Comparison of ENCODE assay signal across 8 mouse cellular contexts in the genomic region with DNA sequence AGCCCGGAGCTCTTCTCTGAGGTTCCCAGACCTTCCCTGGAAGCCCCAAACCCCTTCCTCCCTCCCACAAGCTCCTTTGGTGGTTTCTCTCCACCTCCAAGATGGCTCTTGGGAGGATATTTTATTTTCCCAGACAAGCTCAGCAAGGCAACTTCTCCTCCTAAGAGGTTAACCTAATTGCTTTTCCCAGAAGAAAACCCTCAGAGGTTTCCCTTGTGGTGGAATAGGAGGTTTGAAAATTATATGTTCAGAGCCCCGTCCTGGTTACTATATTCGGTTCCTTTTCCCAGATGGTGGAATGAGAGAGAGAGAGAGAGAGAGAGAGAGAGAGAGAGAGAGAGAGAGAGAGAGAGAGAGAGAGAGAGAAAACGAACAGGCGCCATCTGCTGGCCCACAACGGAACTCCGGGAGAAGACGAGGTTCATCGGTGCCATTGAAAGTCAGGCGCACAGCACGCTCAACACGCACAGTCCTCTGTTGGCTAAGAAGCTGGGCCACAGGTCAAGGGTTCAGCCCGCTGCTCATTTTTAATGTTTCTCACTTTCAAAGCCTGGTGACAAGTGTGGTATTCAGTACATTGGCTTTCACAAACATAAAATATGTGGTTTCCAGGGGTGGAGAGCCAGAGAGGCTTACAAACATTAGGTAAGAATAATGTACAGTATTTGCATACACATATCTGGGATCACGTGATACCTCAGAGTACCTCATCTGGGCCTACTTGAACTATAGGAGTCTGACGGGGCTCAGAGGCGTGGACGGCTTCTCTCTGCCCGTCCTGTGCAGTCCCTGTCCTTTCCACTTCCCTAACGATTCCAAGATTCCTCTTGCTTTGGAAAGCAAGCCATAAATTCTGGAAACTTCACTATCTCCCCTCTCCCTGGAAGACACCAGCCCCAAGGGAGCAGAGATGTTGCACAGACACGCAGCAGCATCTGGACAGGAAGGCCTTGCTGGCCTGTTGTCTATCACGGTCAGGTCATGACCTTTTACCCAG. TPM values are rescaled to one million over a fixed set of nuclear protein-coding genes. Genes with fewer than 3 reads are reported as not detected.
A peak's percentile ranks its signal among the peaks of the same experiment; 100 is the strongest.
DNase-seq lines count a peak whose midpoint lies in the region; ATAC-seq and TF ChIP-seq lines count a peak whose summit lies in the region.

No protein-coding gene starts in this region.

- CTCF ChIA-PET in Patski (lab: Charles Lee): interaction anchor here (0.5 to 1.5 kb wide), 6 partner anchors 12 to 842 kb away, joined by 3 to 9 read pairs (median 3); a partner anchor contains a TSS

- no peak for TF ChIP-seq EP300 in liver, postnatal 0 days (IDR thresholded peaks at IDR 0.05; ENCODE audit: low read depth)

- ATAC-seq in Patski: no peak
- ATAC-seq in kidney, embryonic 15.5 days (replicated peaks; ENCODE audit: low FRiP score): peak; percentile 43; the same call in 1 of the 2 replicates
- ATAC-seq in liver, postnatal 0 days: peak; percentile 67
- peak; percentile 57; the same call in 1 of the 2 replicates for ATAC-seq in neutrophil, adult 5-6 weeks (ENCODE audit: extremely low read depth, insufficient number of reproducible peaks, low FRiP score, poor library complexity, severe bottlenecking)

- H3K9ac ChIP-seq in kidney, embryonic 15.5 days: no peak overlapping the region
- H3K9ac ChIP-seq in liver, postnatal 0 days (replicated peaks): no peak overlapping the region; the same call in 1 of the 2 replicates

- TF ChIP-seq CTCF in Patski (IDR thresholded peaks at IDR 0.05): peak; percentile 89
- peak; percentile 84 for TF ChIP-seq CTCF in liver, postnatal 0 days (IDR thresholded peaks at IDR 0.05; ENCODE audit: low read depth)

- peak; percentile 84 for DNase-seq in CD4-positive, CD25-positive, alpha-beta regulatory T cell, adult 2 months (ENCODE audit: low read depth, low spot score)
- DNase-seq in Patski (ENCODE audit: low read depth, low spot score): no peak
- DNase-seq in embryo, embryonic 11 days: peak; percentile 89
- DNase-seq in heart, adult 8-10 months (ENCODE audit: low spot score): peak; percentile 52
- DNase-seq in liver, postnatal 0 days: peak; percentile 86
- peak; percentile 57 to 79 for DNase-seq in urinary bladder, postnatal 4 days (ENCODE audit: low spot score in 2 of 2)

- peak overlapping the region; percentile 73 for H3K27ac ChIP-seq in kidney, embryonic 15.5 days
- H3K27ac ChIP-seq in liver, postnatal 0 days (ENCODE audit: low read depth): peak overlapping the region; percentile 81

- POLR2A ChIA-PET in Patski (lab: Charles Lee): no interaction called here

- H3K36me3 ChIP-seq in kidney, embryonic 15.5 days: no peaks in the 10 kb centered on the region
- H3K36me3 ChIP-seq in liver, postnatal 0 days (replicated peaks; ENCODE audit: insufficient read depth, low read length): no peaks in the 10 kb centered on the region

- H3K9me3 ChIP-seq in kidney, embryonic 15.5 days (replicated peaks): no peaks in the 10 kb centered on the region
- no peaks in the 10 kb centered on the region for H3K9me3 ChIP-seq in liver, postnatal 0 days (ENCODE audit: low read length)

- H3K4me1 ChIP-seq in kidney, embryonic 15.5 days: peaks cover 25% of the 10 kb centered on the region
- H3K4me1 ChIP-seq in liver, postnatal 0 days (ENCODE audit: insufficient read depth): peaks cover 11% of the 10 kb centered on the region

- in situ Hi-C loops in Patski (cut with MboI; ENCODE audit: low pct_unique_long_range_greater_than_20kb): loop anchor here (25.0 kb wide), 1 partner anchor 959 kb away; a partner anchor contains a TSS

- WGBS in kidney, embryonic 15.5 days: 38% methylated on average over 21 of the region's 21 CpGs
- 36% methylated on average over 21 of the region's 21 CpGs for WGBS in liver, postnatal 0 days (ENCODE audit: insufficient replicate concordance)

- H3K4me3 ChIP-seq in kidney, embryonic 15.5 days (replicated peaks): no peak overlapping the region
- H3K4me3 ChIP-seq in liver, postnatal 0 days (ENCODE audit: low read depth, low read length): no peak overlapping the region

- H3K27me3 ChIP-seq in Patski: no peaks in the 10 kb centered on the region
- H3K27me3 ChIP-seq in kidney, embryonic 15.5 days: no peaks in the 10 kb centered on the region
- no peaks in the 10 kb centered on the region for H3K27me3 ChIP-seq in liver, postnatal 0 days (ENCODE audit: insufficient read depth, low read length)

- H3K4me2 ChIP-seq in kidney, embryonic 15.5 days: no peak overlapping the region
- H3K4me2 ChIP-seq in liver, postnatal 0 days (ENCODE audit: low read depth, low read length): no peak overlapping the region

RNA-seq across cellular contexts. Expression of a gene that starts 33.7 kb away (rescaled TPM):
- polyA plus RNA-seq in Patski (2021): 292 TPM
- total RNA-seq in heart, adult 8-10 months (2022): 100 to 1,000 TPM in 1 of 4 experiments, 10 to 100 TPM in 3; 65.0 to 103 (median 80.0) TPM
- polyA plus RNA-seq in kidney, embryonic 15.5 days (2015; fragmentation: Nextera tagmentation; extraction: Ambion mirVana): 136 and 154 TPM in 2 replicates
- 42.0 and 45.7 TPM in 2 replicates for polyA plus RNA-seq in liver, postnatal 0 days (2015; fragmentation: Nextera tagmentation; extraction: Ambion mirVana)
- total RNA-seq in neutrophil, adult 5-6 weeks (2017): 142 and 166 TPM in 2 replicates
